Comparison of ENCODE assay signal across 8 mouse cellular contexts in genomic region chr5:115633060-115633459, GRCm38 (mm10). TPM values are rescaled to one million over a fixed set of nuclear protein-coding genes. Genes with fewer than 3 reads are reported as not detected.
DNase-seq lines count a peak whose midpoint lies in the region; ATAC-seq and TF ChIP-seq lines count a peak whose summit lies in the region.

No protein-coding gene starts in this region.

- H3K4me2 ChIP-seq in forebrain, embryonic 11.5 days (ENCODE audit: low read depth, low read length, severe bottlenecking), result peak overlapping the region; percentile 62
- peak overlapping the region; percentile 83 for H3K4me2 ChIP-seq in liver, embryonic 12.5 days

- intact Hi-C loops in heart, adult 2 months (cut with DNase I), result loop anchor here (2.0 to 10.0 kb wide), 3 partner anchors 20 to 148 kb away; partner anchors contain the start of genes Gcn1l1 and Sirt4
- intact Hi-C loops in heart, postnatal 25 days (cut with DNase I), result loop anchor here (2.0 to 5.0 kb wide), 2 partner anchors 20 to 141 kb away; no protein-coding TSS in a partner anchor

- no peaks in the 10 kb centered on the region for H3K36me3 ChIP-seq in heart, adult 2 months (ENCODE audit: control insufficient read depth, insufficient read depth, low read length)
- H3K36me3 ChIP-seq in forebrain, embryonic 11.5 days (ENCODE audit: control insufficient read depth, insufficient read depth, low read length), result no peaks in the 10 kb centered on the region
- peaks cover 30% of the 10 kb centered on the region for H3K36me3 ChIP-seq in liver, embryonic 12.5 days

- H3K27ac ChIP-seq in heart, adult 2 months, result no peak overlapping the region
- no peak overlapping the region for H3K27ac ChIP-seq in forebrain, embryonic 11.5 days (ENCODE audit: low read depth, low read length)
- peak overlapping the region; percentile 99 for H3K27ac ChIP-seq in liver, embryonic 12.5 days

- no peak for ATAC-seq in forebrain, embryonic 11.5 days (replicated peaks; ENCODE audit: low FRiP score)
- ATAC-seq in liver, embryonic 12.5 days, result no peak

- no peaks in the 10 kb centered on the region for H3K9me3 ChIP-seq in forebrain, embryonic 11.5 days (ENCODE audit: control insufficient read depth, low read length)
- H3K9me3 ChIP-seq in liver, embryonic 12.5 days (replicated peaks), result no peaks in the 10 kb centered on the region

- TF ChIP-seq EP300 in heart, adult 2 months (IDR thresholded peaks at IDR 0.05; ENCODE audit: insufficient read depth, low read depth, low read length), result no peak

- peak overlapping the region; percentile 83 for H3K9ac ChIP-seq in heart, adult 2 months (ENCODE audit: low read depth, low read length)
- H3K9ac ChIP-seq in forebrain, embryonic 11.5 days (ENCODE audit: low read length), result 0 out of 2 replicates have a peak overlapping the region, but pooled peaks have one; percentile 12
- H3K9ac ChIP-seq in liver, embryonic 12.5 days, result peak overlapping the region; percentile 96

- H3K4me1 ChIP-seq in heart, adult 2 months (ENCODE audit: control insufficient read depth, insufficient read depth, low read length), result peaks cover 17% of the 10 kb centered on the region
- no peaks in the 10 kb centered on the region; the same call in 1 of the 2 replicates for H3K4me1 ChIP-seq in forebrain, embryonic 11.5 days (replicated peaks; ENCODE audit: control insufficient read depth, insufficient read depth, low read length)
- H3K4me1 ChIP-seq in liver, embryonic 12.5 days, result peaks cover 83% of the 10 kb centered on the region

- H3K27me3 ChIP-seq in heart, adult 2 months (ENCODE audit: control insufficient read depth, insufficient read depth, low read length), result no peaks in the 10 kb centered on the region
- H3K27me3 ChIP-seq in forebrain, embryonic 11.5 days (ENCODE audit: control insufficient read depth, insufficient read depth, low read length), result no peaks in the 10 kb centered on the region
- H3K27me3 ChIP-seq in liver, embryonic 12.5 days (replicated peaks), result no peaks in the 10 kb centered on the region

- H3K79me2 ChIP-seq in heart, adult 2 months (replicated peaks; ENCODE audit: control insufficient read depth, insufficient read depth, low read length), result peaks cover 7% of the 10 kb centered on the region

- no peak for TF ChIP-seq POLR2A in heart, adult 2 months (IDR thresholded peaks at IDR 0.05; ENCODE audit: insufficient read depth, low read depth, low read length)

- peak overlapping the region; percentile 75 for H3K4me3 ChIP-seq in heart, adult 2 months
- peak overlapping the region; percentile 98 for H3K4me3 ChIP-seq in forebrain, embryonic 11.5 days (ENCODE audit: low read depth, low read length)
- peak overlapping the region; percentile 94 for H3K4me3 ChIP-seq in liver, embryonic 12.5 days

- TF ChIP-seq CTCF in heart, adult 2 months (IDR thresholded peaks at IDR 0.05), result no peak

- DNase-seq in heart, adult 2 months, result no peak
- DNase-seq in heart, postnatal 25 days (ENCODE audit: low spot score), result no peak
- DNase-seq in 416B (ENCODE audit: low read depth), result peak; percentile 22
- no peak for DNase-seq in forebrain, embryonic 11.5 days (ENCODE audit: low spot score)
- no peak for DNase-seq in frontal cortex, postnatal 25 days (ENCODE audit: low spot score in 2 of 2)
- DNase-seq in layer of hippocampus, postnatal 10 days (ENCODE audit: low spot score in 2 of 2), result no peak
- DNase-seq in embryo, embryonic 9.5 days (ENCODE audit: extremely low spot score), result no peak

- 40% methylated on average over 4 of the region's 4 CpGs for WGBS in heart, adult 2 months
- WGBS in forebrain, embryonic 11.5 days, result 73% methylated on average over 4 of the region's 4 CpGs
- WGBS in liver, embryonic 12.5 days (ENCODE audit: insufficient replicate concordance), result 49% methylated on average over 4 of the region's 4 CpGs

RNA-seq across cellular contexts. Expression of gene Rab35, which starts 1.4 kb away (rescaled TPM):
- 10 to 100 TPM; 41.2 to 48.6 TPM for total RNA-seq in heart, adult 2 months (2021)
- polyA plus RNA-seq in heart, adult 2 months (2012; rRNA removed), result 40.1 and 44.9 TPM in 2 replicates
- total RNA-seq in heart, postnatal 25 days (2021), result 10 to 100 TPM; 43.2 to 44.8 TPM
- polyA plus RNA-seq in forebrain, embryonic 11.5 days (2014; fragmentation: Nextera tagmentation; extraction: Ambion mirVana), result 18.1 and 20.3 TPM in 2 replicates
- 21.9 and 22.5 TPM in 2 replicates for polyA plus RNA-seq in liver, embryonic 12.5 days (2016; fragmentation: Nextera tagmentation; extraction: Ambion mirVana)
- total RNA-seq in layer of hippocampus, postnatal 10 days (2021), result 10 to 100 TPM; 84.0 to 91.4 TPM

Comparison
In these comparisons a context has a peak if more than half of its experiments do, and no peak if none do; other contexts are left out.
1. H3K9ac ChIP-seq: peak in every context shown above with its lines; median percentile 96 in liver, embryonic 12.5 days; 83 in heart, adult 2 months; 12 in forebrain, embryonic 11.5 days.